Mouse (Mus musculus) liver, embryonic 11.5 days (tissue): Measurements from ENCODE around the gene Ppib. TPM values are rescaled to one million over a fixed set of nuclear protein-coding genes. Genes with fewer than 3 reads are reported as not detected.

Experiments
- polyA plus RNA-seq: library from polyadenylated mRNA; unstranded; fragments of >200 nt; fragmentation: Nextera tagmentation; extraction: Ambion mirVana; gene quantifications from 2 replicates; pipeline ENCODE4 v1.2.1, GENCODE M21; 2014

The Ppib gene
- polyA plus RNA-seq, 1 experiment from 2014 or later = 569 TPM

Other genes starting within 250 kb of the Ppib start
- 5.5 and 5.8 TPM in 2 replicates for gene Zfp609, start 232.7 kb upstream of the Ppib start, polyA plus RNA-seq
- 181 and 192 TPM in 2 replicates for gene Pclaf, start 170.0 kb upstream of the Ppib start, polyA plus RNA-seq
- gene Trip4, start 151.4 kb upstream of the Ppib start, polyA plus RNA-seq = 24.6 and 25.8 TPM in 2 replicates
- gene Csnk1g1, start 151.3 kb upstream of the Ppib start, polyA plus RNA-seq = 10.8 and 11.7 TPM in 2 replicates
- 6.5 and 7.0 TPM in 2 replicates for gene Snx22, start 9.5 kb downstream of the Ppib start, polyA plus RNA-seq
- 129 and 139 TPM in 2 replicates for gene Snx1, start 66.4 kb downstream of the Ppib start, polyA plus RNA-seq
- gene Ciao2a, start 66.4 kb downstream of the Ppib start, polyA plus RNA-seq = 256 and 260 TPM in 2 replicates
- 5.9 and 6.1 TPM in 2 replicates for gene Dapk2, start 98.0 kb downstream of the Ppib start, polyA plus RNA-seq